Mouse (Mus musculus) thymus, adult 2 months (tissue): ENCODE measurements around the gene Hoxb13.

Experiments used
- CTCF ChIP-seq: fragments of 200-500 bp; IDR thresholded peaks from 2 replicates; pipeline ENCODE4 v1.5.1; 2012; ENCODE audit warnings: mild to moderate bottlenecking, control low read depth, low read length, moderate library complexity, borderline replicate concordance; ENCODE audit not compliant: control insufficient read depth, poor library complexity, insufficient read depth; ENCODE audit errors: extremely low read depth
- POLR2A ChIP-seq: fragments of 200-500 bp; IDR thresholded peaks from 2 replicates; pipeline ENCODE4 v1.6.1; 2012; ENCODE audit warnings: mild to moderate bottlenecking, low read length, control low read depth, moderate library complexity; ENCODE audit not compliant: control insufficient read depth, poor library complexity, insufficient read depth; ENCODE audit errors: extremely low read depth

GRCm38 (mm10) chr11:96203789-96204186 is 9.7 kb downstream of the Hoxb13 start:
- TF ChIP-seq CTCF, result no peak
- TF ChIP-seq POLR2A, result no peak
